Mouse (Mus musculus): Measurements from ENCODE around the gene Thbs3. TPM values are rescaled to one million over a fixed set of nuclear protein-coding genes. Genes with fewer than 3 reads are reported as not detected.

Gene Thbs3
- polyA plus RNA-seq, 1 experiment from 2014 or later, result 24.0 TPM

DNA sequence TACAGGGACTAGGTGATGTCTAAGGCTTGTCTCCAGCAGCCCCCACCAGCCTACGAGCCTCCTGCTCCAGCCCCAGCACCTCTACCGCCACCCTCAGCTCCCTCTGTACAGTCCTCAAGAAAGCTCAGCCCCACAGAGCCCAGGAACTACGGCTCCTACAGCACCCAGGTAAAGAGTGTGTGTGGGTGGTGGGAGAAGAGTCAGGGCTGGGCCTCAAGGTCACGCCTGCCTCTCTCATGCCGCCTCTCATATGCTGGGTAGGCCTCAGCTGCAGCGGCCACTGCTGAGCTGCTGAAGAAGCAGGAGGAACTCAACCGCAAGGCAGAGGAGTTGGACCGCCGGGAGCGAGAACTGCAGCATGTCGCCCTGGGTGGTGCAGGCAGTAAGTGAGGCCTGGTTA is 35.9 kb upstream of the Thbs3 start:
- Histone ChIP-seq H3K27ac (ENCODE audit: low read length) (no peak overlapping the region), H3K4me1 (ENCODE audit: control insufficient read depth, insufficient read depth, low read length) (peaks cover 22% of the 10 kb centered on the region), H3K9me3 (replicated peaks; ENCODE audit: control insufficient read depth, low read length) (no peaks in the 10 kb centered on the region), H3K27me3 (ENCODE audit: control insufficient read depth, insufficient read depth, low read length) (no peaks in the 10 kb centered on the region), H3K4me3 (ENCODE audit: low read length) (no peak overlapping the region), H3K4me2 (ENCODE audit: low read depth, low read length) (no peak overlapping the region), H3K9ac (ENCODE audit: low read length) (0 out of 2 replicates have a peak overlapping the region, but pooled peaks have one; percentile 26), H3K36me3 (ENCODE audit: control insufficient read depth, insufficient read depth) (peaks cover 46% of the 10 kb centered on the region)
- ATAC-seq (replicated peaks; ENCODE audit: extremely low read depth, insufficient read depth, low FRiP score), result no peak
- 83% methylated on average over 11 of the region's 11 CpGs for WGBS

DNA sequence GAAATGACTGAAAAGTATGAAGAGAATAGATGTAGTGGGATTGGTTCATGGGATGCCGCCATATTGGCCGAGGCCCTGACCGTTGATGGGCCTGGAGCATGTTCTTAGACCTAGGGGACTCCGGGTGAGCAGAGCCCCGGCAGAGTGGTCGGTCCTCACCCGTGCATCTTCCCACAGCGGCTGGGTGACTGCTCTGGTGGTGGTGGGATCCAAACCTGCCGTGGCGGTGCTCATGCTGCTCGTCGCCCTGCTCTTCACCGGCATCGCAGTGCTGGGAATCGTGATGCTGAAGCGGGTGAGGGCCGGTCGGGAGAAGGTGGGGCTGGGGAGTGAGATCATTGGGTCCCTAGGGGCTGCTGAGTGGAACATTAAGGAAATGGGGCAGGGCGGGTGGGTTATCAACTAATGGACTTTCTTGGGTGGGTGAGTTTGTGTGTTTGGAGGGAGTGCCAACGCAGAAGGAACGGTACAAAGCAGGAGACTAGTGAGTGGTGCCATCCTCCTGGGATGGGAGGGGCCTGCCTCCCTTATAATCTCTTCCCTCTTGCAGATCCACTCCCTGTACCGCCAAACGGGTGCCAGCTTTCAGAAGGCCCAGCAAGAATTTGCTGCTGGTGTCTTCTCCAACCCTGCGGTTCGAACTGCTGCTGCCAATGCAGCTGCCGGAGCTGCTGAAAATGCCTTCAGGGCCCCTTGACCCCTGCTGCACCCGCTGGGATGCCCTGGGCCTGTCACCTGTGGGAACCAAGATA is 33.1 kb upstream of the Thbs3 start:
- Histone ChIP-seq H3K4me2 (ENCODE audit: low read depth, low read length) (no peak overlapping the region), H3K9ac (ENCODE audit: low read length) (no peak overlapping the region), H3K27ac (ENCODE audit: low read length) (peak overlapping the region; percentile 20; the same call in 1 of the 2 replicates), H3K4me3 (ENCODE audit: low read length) (no peak overlapping the region), H3K9me3 (replicated peaks; ENCODE audit: control insufficient read depth, low read length) (no peaks in the 10 kb centered on the region), H3K36me3 (ENCODE audit: control insufficient read depth, insufficient read depth) (peaks cover 27% of the 10 kb centered on the region; the same call in 1 of the 2 replicates), H3K4me1 (ENCODE audit: control insufficient read depth, insufficient read depth, low read length) (peaks cover 25% of the 10 kb centered on the region), H3K27me3 (ENCODE audit: control insufficient read depth, insufficient read depth, low read length) (no peaks in the 10 kb centered on the region)
- no peak for ATAC-seq (replicated peaks; ENCODE audit: extremely low read depth, insufficient read depth, low FRiP score)
- 89% methylated on average over 27 of the region's 27 CpGs for WGBS

DNA sequence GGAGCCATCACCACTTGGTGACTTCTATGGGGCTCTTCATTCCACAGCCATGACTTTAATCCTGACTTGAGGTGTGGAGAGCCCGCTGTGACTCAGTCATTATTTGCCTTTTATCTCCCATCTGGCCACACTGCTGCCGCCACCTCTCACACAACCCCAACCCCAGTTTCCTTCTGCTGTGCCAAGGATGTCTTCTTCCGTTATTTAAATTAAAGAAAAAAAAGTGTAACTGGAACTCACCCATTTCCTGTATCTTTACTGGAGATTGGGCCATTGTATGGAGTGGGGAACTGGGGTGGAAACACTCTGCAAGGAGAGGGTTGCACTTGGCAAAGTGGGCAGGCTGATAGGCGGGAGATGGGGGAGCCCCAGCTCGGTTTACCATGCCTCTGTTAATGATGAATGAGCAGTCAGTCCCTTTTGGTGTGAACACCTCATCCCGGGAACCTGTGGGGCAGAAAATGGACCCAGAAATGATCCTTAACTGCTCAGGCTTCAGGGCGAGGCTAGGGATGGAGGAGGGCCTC is 32.4 kb upstream of the Thbs3 start:
- Histone ChIP-seq H3K4me1 (ENCODE audit: control insufficient read depth, insufficient read depth, low read length) (peaks cover 25% of the 10 kb centered on the region), H3K9ac (ENCODE audit: low read length) (no peak overlapping the region), H3K27me3 (ENCODE audit: control insufficient read depth, insufficient read depth, low read length) (no peaks in the 10 kb centered on the region), H3K9me3 (replicated peaks; ENCODE audit: control insufficient read depth, low read length) (no peaks in the 10 kb centered on the region), H3K36me3 (ENCODE audit: control insufficient read depth, insufficient read depth) (peaks cover 27% of the 10 kb centered on the region; the same call in 1 of the 2 replicates), H3K27ac (ENCODE audit: low read length) (peak overlapping the region; percentile 20; the same call in 1 of the 2 replicates), H3K4me2 (ENCODE audit: low read depth, low read length) (peak overlapping the region; percentile 99), H3K4me3 (ENCODE audit: low read length) (peak overlapping the region; percentile 85)
- 38% methylated on average over 7 of the region's 7 CpGs for WGBS
- no peak for ATAC-seq (replicated peaks; ENCODE audit: extremely low read depth, insufficient read depth, low FRiP score)

DNA sequence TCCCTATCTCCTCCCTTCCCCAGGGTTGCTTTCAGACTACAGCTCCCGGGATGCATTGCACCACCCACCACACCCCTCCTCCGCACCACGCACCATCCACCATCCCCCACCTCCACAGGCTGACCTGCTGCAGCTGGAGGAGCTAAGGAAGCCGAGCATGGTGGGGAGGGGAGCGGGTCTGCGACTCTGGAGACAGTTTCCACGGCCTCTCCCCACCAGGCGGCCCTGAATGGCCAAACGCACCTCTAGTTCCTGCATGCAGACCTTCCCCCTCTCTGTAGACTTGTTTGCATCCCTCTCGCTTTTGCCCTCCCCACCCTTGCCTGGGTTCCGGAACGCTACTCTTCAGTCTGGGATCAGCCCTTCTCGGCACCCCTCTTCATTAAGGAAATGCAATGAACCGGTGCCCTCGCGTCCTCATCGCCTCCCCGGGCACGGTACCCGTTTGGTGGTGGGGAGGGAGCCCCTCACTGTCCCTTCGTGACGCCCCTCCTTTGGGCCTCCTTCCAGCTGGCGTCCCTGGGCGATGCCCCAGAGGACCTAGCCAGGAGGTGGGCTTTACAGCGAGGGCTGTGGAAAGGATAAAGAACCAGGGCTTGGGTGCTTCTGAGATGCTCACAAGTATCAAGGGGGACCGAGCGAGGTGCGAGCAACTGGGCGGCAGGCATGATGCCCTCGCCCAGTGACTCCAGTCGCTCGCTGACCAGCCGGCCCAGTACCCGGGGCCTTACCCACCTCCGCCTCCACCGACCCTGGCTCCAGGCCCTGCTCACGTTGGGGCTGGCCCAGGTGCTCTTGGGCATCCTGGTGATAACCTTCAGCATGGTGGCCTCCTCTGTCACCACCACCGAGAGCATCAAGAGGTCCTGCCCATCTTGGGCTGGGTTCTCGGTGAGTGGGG is 31.7 kb upstream of the Thbs3 start, which contains the start of gene Fam189b:
Fam189b (plus strand) TSS at position 86 of the 901 bp plus-strand sequence.
- Histone ChIP-seq H3K4me1 (ENCODE audit: control insufficient read depth, insufficient read depth, low read length) (peaks cover 22% of the 10 kb centered on the region), H3K4me2 (ENCODE audit: low read depth, low read length) (peak within 1 kb of the TSS; percentile 99), H3K27me3 (ENCODE audit: control insufficient read depth, insufficient read depth, low read length) (no peaks in the 10 kb centered on the region), H3K9ac (ENCODE audit: low read length) (peak within 1 kb of the TSS; percentile 90), H3K9me3 (replicated peaks; ENCODE audit: control insufficient read depth, low read length) (no peaks in the 10 kb centered on the region), H3K36me3 (ENCODE audit: control insufficient read depth, insufficient read depth) (peaks cover 27% of the 10 kb centered on the region; the same call in 1 of the 2 replicates), H3K27ac (ENCODE audit: low read length) (peak within 1 kb of the TSS; percentile 76), H3K4me3 (ENCODE audit: low read length) (peak within 1 kb of the TSS; percentile 85)
- ATAC-seq (replicated peaks; ENCODE audit: extremely low read depth, insufficient read depth, low FRiP score), result peak; percentile 93
- WGBS, result 5% methylated on average over 39 of the region's 39 CpGs

DNA sequence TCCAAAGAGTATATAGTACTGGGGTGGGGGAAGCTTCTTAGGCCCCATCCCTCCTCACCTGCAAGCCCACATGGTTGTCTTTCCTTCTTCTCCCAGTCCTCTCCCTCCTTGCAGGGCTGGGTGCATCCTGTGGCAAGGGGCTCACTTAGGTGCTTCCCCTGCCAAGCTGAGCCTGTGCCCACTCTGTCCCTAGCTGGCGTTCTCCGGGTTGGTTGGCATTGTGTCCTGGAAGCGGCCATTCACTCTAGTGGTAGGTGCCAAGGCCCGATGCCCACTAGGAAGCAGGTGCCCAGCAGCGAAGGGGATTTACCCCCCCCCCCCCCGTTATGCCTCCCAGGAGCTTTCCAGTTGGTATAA is 31.0 kb upstream of the Thbs3 start:
- Histone ChIP-seq H3K36me3 (ENCODE audit: control insufficient read depth, insufficient read depth) (peaks cover 27% of the 10 kb centered on the region; the same call in 1 of the 2 replicates), H3K4me3 (ENCODE audit: low read length) (peak overlapping the region; percentile 85), H3K4me2 (ENCODE audit: low read depth, low read length) (peak overlapping the region; percentile 99), H3K9me3 (replicated peaks; ENCODE audit: control insufficient read depth, low read length) (no peaks in the 10 kb centered on the region), H3K4me1 (ENCODE audit: control insufficient read depth, insufficient read depth, low read length) (peaks cover 16% of the 10 kb centered on the region), H3K27ac (ENCODE audit: low read length) (no peak overlapping the region), H3K9ac (ENCODE audit: low read length) (peak overlapping the region; percentile 90), H3K27me3 (ENCODE audit: control insufficient read depth, insufficient read depth, low read length) (no peaks in the 10 kb centered on the region)
- ATAC-seq (replicated peaks; ENCODE audit: extremely low read depth, insufficient read depth, low FRiP score), result no peak
- WGBS, result 81% methylated on average over 6 of the region's 6 CpGs

DNA sequence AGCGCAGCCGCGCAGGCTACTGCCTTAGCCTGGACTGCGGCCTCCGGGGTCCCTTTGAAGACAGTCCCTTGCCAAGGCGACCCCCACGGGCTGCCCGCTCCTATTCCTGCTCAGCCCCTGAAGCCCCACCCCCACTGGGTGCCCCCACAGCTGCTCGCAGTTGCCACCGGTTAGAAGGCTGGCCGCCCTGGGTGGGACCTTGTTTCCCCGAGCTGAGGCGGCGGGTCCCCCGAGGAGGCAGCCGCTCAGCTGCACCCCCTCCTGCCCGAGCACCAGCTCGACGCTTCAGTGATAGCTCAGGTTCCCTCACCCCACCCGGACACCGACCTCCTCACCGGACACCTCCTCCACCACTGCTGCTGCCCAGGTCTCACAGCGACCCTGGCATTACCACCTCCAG is 27.8 kb upstream of the Thbs3 start:
- Histone ChIP-seq H3K4me3 (ENCODE audit: low read length) (peak overlapping the region; percentile 4; the same call in 1 of the 2 replicates), H3K4me1 (ENCODE audit: control insufficient read depth, insufficient read depth, low read length) (peaks cover 16% of the 10 kb centered on the region), H3K36me3 (ENCODE audit: control insufficient read depth, insufficient read depth) (0 out of 2 replicates have a peak, but pooled peaks cover 2% of the 10 kb centered on the region), H3K9me3 (replicated peaks; ENCODE audit: control insufficient read depth, low read length) (no peaks in the 10 kb centered on the region), H3K9ac (ENCODE audit: low read length) (0 out of 2 replicates have a peak overlapping the region, but pooled peaks have one; percentile 37), H3K27ac (ENCODE audit: low read length) (no peak overlapping the region), H3K27me3 (ENCODE audit: control insufficient read depth, insufficient read depth, low read length) (no peaks in the 10 kb centered on the region), H3K4me2 (ENCODE audit: low read depth, low read length) (peak overlapping the region; percentile 25; the same call in 1 of the 2 replicates)
- no peak for ATAC-seq (replicated peaks; ENCODE audit: extremely low read depth, insufficient read depth, low FRiP score)
- 44% methylated on average over 23 of the region's 23 CpGs for WGBS

DNA sequence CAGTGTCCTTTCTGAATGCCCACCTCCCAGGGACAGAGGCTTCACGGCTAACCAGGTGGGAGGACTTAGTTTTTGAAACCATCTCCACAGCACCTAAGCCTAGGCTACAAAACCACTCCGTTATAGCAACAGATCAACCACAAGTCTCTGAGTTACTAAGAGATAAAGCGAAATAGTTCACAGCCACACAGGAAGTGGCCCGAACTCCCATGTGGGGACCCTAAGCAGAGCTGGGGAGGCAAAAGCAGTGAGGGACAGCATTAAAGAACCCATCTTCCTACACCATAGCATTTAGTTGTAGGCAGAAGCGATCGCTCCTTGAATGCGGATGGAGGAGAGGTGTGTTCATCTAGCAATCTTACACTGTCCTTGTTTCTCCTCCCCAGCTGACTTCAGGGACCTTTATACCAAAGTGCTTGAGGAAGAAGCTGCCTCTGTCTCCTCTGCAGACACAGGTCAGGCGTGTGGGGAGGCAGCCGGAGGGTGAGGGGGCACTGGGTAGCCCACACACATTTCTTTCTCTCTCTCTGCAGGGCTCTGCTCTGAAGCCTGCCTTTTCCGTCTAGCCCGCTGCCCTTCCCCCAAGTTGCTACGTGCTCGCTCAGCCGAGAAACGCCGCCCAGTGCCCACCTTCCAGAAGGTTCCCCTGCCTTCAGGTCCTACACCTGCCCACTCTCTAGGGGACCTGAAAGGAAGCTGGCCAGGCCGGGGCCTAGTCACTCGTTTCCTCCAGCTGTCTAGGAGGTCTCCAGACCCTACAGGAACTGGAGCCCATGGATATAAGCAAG is 27.1 kb upstream of the Thbs3 start:
- no peaks in the 10 kb centered on the region for H3K9me3 ChIP-seq (replicated peaks; ENCODE audit: control insufficient read depth, low read length)
- peak overlapping the region; percentile 34; the same call in 1 of the 2 replicates for H3K27ac ChIP-seq (ENCODE audit: low read length)
- no peaks in the 10 kb centered on the region for H3K36me3 ChIP-seq (ENCODE audit: control insufficient read depth, insufficient read depth)
- H3K4me3 ChIP-seq (ENCODE audit: low read length), result peak overlapping the region; percentile 14; the same call in 1 of the 2 replicates
- peaks cover 11% of the 10 kb centered on the region for H3K4me1 ChIP-seq (ENCODE audit: control insufficient read depth, insufficient read depth, low read length)
- 0 out of 2 replicates have a peak overlapping the region, but pooled peaks have one; percentile 37 for H3K9ac ChIP-seq (ENCODE audit: low read length)
- 77% methylated on average over 18 of the region's 18 CpGs for WGBS
- no peaks in the 10 kb centered on the region for H3K27me3 ChIP-seq (ENCODE audit: control insufficient read depth, insufficient read depth, low read length)
- no peak for ATAC-seq (replicated peaks; ENCODE audit: extremely low read depth, insufficient read depth, low FRiP score)
- H3K4me2 ChIP-seq (ENCODE audit: low read depth, low read length), result peak overlapping the region; percentile 25

DNA sequence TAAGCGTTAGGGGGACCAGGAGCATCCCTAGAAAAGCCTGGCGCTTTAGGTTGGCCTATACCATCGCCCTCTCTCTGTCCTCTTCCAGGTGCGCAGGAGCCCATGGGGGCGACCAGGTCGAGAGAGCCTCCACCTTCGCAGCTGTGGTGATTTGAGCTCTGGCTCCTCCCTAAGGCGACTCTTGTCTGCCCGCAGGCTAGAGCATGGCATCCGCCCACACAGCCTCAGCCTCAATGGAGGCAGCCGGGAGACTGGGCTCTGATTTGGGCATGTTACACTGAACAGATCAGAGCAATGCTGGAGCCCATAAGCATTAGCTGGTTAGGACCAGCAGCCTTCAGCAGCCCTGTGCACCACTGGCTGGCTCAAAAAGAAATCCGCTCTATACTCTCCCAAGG is 26.5 kb upstream of the Thbs3 start:
- ATAC-seq (replicated peaks; ENCODE audit: extremely low read depth, insufficient read depth, low FRiP score), result 0 out of 2 replicates have a peak, but pooled peaks have one; percentile 9
- Histone ChIP-seq H3K9me3 (replicated peaks; ENCODE audit: control insufficient read depth, low read length) (no peaks in the 10 kb centered on the region), H3K4me1 (ENCODE audit: control insufficient read depth, insufficient read depth, low read length) (peaks cover 9% of the 10 kb centered on the region), H3K9ac (ENCODE audit: low read length) (no peak overlapping the region), H3K4me3 (ENCODE audit: low read length) (peak overlapping the region; percentile 14; the same call in 1 of the 2 replicates), H3K27ac (ENCODE audit: low read length) (peak overlapping the region; percentile 34; the same call in 1 of the 2 replicates), H3K27me3 (ENCODE audit: control insufficient read depth, insufficient read depth, low read length) (no peaks in the 10 kb centered on the region), H3K4me2 (ENCODE audit: low read depth, low read length) (no peak overlapping the region; the same call in 1 of the 2 replicates), H3K36me3 (ENCODE audit: control insufficient read depth, insufficient read depth) (no peaks in the 10 kb centered on the region)
- WGBS, result 60% methylated on average over 12 of the region's 12 CpGs
